Mouse (Mus musculus): ENCODE measurements around the gene Sat2. TPM values are rescaled to one million over a fixed set of nuclear protein-coding genes. Genes with fewer than 3 reads are reported as not detected.

The Sat2 gene
- polyA plus RNA-seq, 1 experiment from 2014 or later: 24.3 TPM

DNA sequence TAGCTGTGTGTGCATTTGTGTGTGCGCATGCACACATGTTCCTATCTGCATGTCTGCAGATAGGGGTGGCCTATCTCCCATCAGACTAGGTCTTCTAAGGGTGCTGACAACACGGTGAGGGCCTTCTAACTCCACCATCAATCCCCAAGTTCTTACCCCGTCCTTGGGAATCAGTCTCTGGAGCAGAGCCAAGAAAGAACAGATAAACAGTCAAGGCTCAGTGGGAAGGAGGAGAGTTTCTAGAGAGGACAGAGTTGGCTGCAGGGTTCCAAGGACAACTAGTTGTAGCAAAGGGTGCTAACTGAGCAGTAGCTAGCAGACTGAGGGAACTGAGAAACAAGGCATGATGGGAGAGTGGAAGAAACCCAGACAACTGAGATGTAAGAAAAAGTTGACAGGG is 20.1 kb upstream of the Sat2 start:
- Histone ChIP-seq H3K9ac (replicated peaks) (no peak overlapping the region), H3K36me3 (no peaks in the 10 kb centered on the region), H3K27me3 (peaks cover 27% of the 10 kb centered on the region), H3K27ac (no peak overlapping the region), H3K4me2 (no peak overlapping the region), H3K9me3 (no peaks in the 10 kb centered on the region), H3K4me1 (replicated peaks) (peaks cover 41% of the 10 kb centered on the region), H3K4me3 (replicated peaks) (no peak overlapping the region)
- ATAC-seq (ENCODE audit: insufficient number of reproducible peaks, insufficient read depth, low FRiP score, low TSS enrichment, low read depth): no peak
- whole genome bisulfite sequencing: 86% methylated on average over 3 of the region's 3 CpGs

DNA sequence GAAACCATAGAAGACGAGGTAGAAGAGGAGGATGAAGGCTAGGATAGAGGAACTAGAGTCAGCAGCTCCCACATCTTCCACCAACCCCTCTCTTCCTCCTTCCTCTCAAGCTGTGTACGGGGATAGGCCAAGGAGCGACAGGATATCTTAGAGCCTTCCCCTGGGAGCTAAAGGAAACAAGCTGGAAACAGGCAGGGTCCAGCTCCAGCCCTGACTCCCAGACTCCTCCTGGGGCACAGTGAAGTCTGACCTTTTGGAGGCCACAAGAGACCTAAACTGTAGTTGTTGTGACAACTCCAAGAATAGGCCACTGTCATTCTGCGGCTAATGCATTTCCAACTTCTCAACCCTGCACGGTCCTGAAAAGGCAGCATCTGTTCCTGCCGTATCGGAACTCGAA is 18.3 kb upstream of the Sat2 start:
- no peak overlapping the region for H3K9ac ChIP-seq (replicated peaks)
- no peak overlapping the region for H3K27ac ChIP-seq
- H3K4me3 ChIP-seq (replicated peaks): no peak overlapping the region
- no peaks in the 10 kb centered on the region for H3K9me3 ChIP-seq
- H3K27me3 ChIP-seq: peaks cover 27% of the 10 kb centered on the region
- ATAC-seq (ENCODE audit: insufficient number of reproducible peaks, insufficient read depth, low FRiP score, low TSS enrichment, low read depth): no peak
- 81% methylated on average over 8 of the region's 8 CpGs for WGBS
- no peak overlapping the region for H3K4me2 ChIP-seq
- peaks cover 41% of the 10 kb centered on the region for H3K4me1 ChIP-seq (replicated peaks)
- no peaks in the 10 kb centered on the region for H3K36me3 ChIP-seq

GRCm38 (mm10) chr11:69604347-69604746 is 17.5 kb upstream of the Sat2 start:
- H3K9me3 ChIP-seq: no peaks in the 10 kb centered on the region
- H3K4me3 ChIP-seq (replicated peaks): peak overlapping the region; percentile 57
- H3K9ac ChIP-seq (replicated peaks): peak overlapping the region; percentile 71; the same call in 1 of the 2 replicates
- H3K4me1 ChIP-seq (replicated peaks): peaks cover 39% of the 10 kb centered on the region
- peak overlapping the region; percentile 98 for H3K4me2 ChIP-seq
- WGBS: 59% methylated on average over 3 of the region's 3 CpGs
- H3K27me3 ChIP-seq: peaks cover 27% of the 10 kb centered on the region
- no peaks in the 10 kb centered on the region for H3K36me3 ChIP-seq
- no peak overlapping the region for H3K27ac ChIP-seq
- no peak for ATAC-seq (ENCODE audit: insufficient number of reproducible peaks, insufficient read depth, low FRiP score, low TSS enrichment, low read depth)

GRCm38 (mm10) chr11:69604795-69605664 is 16.8 kb upstream of the Sat2 start:
- WGBS: under 1% methylated on average over 73 of the region's 73 CpGs
- no peaks in the 10 kb centered on the region for H3K36me3 ChIP-seq
- no peaks in the 10 kb centered on the region for H3K9me3 ChIP-seq
- H3K4me2 ChIP-seq: peak overlapping the region; percentile 98
- peak overlapping the region; percentile 71 for H3K9ac ChIP-seq (replicated peaks)
- peak overlapping the region; percentile 57 for H3K4me3 ChIP-seq (replicated peaks)
- ATAC-seq (ENCODE audit: insufficient number of reproducible peaks, insufficient read depth, low FRiP score, low TSS enrichment, low read depth): 0 out of 2 replicates have a peak, but pooled peaks have one; percentile 13
- no peak overlapping the region for H3K27ac ChIP-seq
- H3K27me3 ChIP-seq: peaks cover 27% of the 10 kb centered on the region
- H3K4me1 ChIP-seq (replicated peaks): peaks cover 32% of the 10 kb centered on the region

DNA sequence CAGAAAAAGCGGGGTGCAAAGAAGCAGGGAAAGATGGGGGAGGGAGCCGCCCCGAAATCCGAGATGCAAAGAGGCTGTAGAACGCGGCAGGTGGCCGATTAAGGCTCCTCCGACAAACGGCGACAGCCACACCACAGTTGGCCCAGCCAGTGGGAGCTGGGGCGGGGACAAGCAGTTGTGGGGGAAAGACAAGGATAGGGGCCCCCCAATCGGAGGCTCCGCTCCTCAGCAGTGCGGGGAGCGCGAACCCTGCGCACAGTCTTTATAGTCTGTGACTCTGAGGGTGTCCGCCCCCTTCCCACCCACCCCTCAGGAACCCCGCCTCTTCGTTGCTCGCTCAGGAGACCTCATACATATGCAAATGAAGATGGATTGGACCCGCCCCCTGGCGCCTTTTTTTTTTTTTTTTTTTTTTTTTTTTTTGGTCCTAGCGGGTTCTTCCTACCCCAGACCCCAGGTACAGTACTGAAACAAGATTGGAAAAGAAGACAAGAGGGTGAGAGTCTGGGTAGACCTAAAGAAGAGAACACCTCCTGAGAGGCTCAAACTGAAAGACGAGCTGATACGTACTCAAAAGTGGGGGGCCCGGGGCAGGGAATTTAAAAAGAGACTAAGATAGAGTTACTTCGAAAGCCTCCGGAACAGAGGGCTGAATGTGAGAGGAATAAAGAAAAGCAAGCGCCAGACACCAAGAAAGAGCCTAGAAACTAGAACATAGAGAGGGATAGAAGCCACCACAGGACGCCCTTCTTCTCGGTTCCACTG is 15.9 kb upstream of the Sat2 start, which contains the start of gene Atp1b2:
Atp1b2 (minus strand) TSS at position 217 of the 765 bp plus-strand sequence.
- WGBS: 3% methylated on average over 32 of the region's 32 CpGs
- Histone ChIP-seq H3K27me3 (peaks cover 27% of the 10 kb centered on the region), H3K9ac (replicated peaks) (peak within 1 kb of the TSS; percentile 71), H3K9me3 (no peaks in the 10 kb centered on the region), H3K4me2 (peak within 1 kb of the TSS; percentile 98), H3K36me3 (no peaks in the 10 kb centered on the region), H3K4me3 (replicated peaks) (peak within 1 kb of the TSS; percentile 57), H3K27ac (peak within 1 kb of the TSS; percentile 35; the same call in 1 of the 2 replicates), H3K4me1 (replicated peaks) (peaks cover 23% of the 10 kb centered on the region)
- peak; percentile 89 for ATAC-seq (ENCODE audit: insufficient number of reproducible peaks, insufficient read depth, low FRiP score, low TSS enrichment, low read depth)

GRCm38 (mm10) chr11:69606491-69606795 is 15.4 kb upstream of the Sat2 start:
- H3K36me3 ChIP-seq: no peaks in the 10 kb centered on the region
- ATAC-seq (ENCODE audit: insufficient number of reproducible peaks, insufficient read depth, low FRiP score, low TSS enrichment, low read depth): no peak
- H3K9ac ChIP-seq (replicated peaks): no peak overlapping the region; the same call in 1 of the 2 replicates
- peak overlapping the region; percentile 35; the same call in 1 of the 2 replicates for H3K27ac ChIP-seq
- peak overlapping the region; percentile 57 for H3K4me3 ChIP-seq (replicated peaks)
- peaks cover 20% of the 10 kb centered on the region for H3K4me1 ChIP-seq (replicated peaks)
- H3K27me3 ChIP-seq: peaks cover 27% of the 10 kb centered on the region
- H3K4me2 ChIP-seq: peak overlapping the region; percentile 98
- 51% methylated on average over 2 of the region's 2 CpGs for WGBS
- no peaks in the 10 kb centered on the region for H3K9me3 ChIP-seq

DNA sequence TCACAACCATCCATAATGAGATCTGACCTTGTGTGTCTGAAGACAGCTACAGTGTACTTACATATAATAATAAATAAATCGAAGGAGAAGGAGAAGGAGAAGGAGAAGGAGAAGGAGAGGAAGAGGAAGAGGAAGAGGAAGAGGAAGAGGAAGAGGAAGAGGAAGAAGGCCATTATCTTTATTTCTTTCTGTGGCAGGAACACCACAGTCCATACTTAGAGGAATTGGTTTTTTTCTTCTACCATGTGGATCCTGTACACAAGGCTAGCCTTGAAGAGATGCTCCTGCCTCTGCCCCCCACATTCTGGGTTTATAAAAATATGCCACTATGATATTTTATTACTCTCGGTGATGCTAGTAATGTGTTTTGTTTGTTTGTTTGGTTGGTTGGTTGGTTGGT is 15.0 kb upstream of the Sat2 start:
- Histone ChIP-seq H3K4me1 (replicated peaks) (peaks cover 20% of the 10 kb centered on the region), H3K27ac (no peak overlapping the region), H3K9ac (replicated peaks) (no peak overlapping the region), H3K4me2 (no peak overlapping the region), H3K9me3 (no peaks in the 10 kb centered on the region), H3K4me3 (replicated peaks) (no peak overlapping the region), H3K27me3 (peaks cover 27% of the 10 kb centered on the region), H3K36me3 (no peaks in the 10 kb centered on the region)
- no peak for ATAC-seq (ENCODE audit: insufficient number of reproducible peaks, insufficient read depth, low FRiP score, low TSS enrichment, low read depth)
- 85% methylated on average over 2 of the region's 2 CpGs for WGBS

DNA sequence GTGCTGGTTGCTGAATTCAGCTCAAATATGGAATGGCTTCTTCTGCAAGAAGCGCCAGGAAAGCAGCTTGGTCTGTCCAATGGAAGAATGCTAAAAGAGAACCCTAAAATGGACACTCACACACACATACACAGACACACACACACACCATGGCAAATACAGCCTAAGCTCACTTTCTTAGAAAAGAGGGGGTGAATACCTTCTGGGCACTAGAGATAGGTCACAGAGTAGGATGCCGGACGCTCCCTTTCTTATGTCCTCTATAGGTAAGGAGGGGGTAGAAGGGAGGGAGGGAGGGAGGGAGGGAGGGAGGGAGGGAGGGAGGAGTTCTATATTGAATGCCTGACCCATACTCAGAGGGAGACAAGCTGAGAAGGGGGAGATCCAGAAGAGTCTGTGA is 13.3 kb upstream of the Sat2 start:
- 80% methylated on average over 3 of the region's 3 CpGs for WGBS
- Histone ChIP-seq H3K4me2 (no peak overlapping the region), H3K4me3 (replicated peaks) (no peak overlapping the region), H3K4me1 (replicated peaks) (peaks cover 21% of the 10 kb centered on the region), H3K9me3 (no peaks in the 10 kb centered on the region), H3K27ac (no peak overlapping the region), H3K36me3 (no peaks in the 10 kb centered on the region), H3K9ac (replicated peaks) (no peak overlapping the region), H3K27me3 (peaks cover 15% of the 10 kb centered on the region)
- ATAC-seq (ENCODE audit: insufficient number of reproducible peaks, insufficient read depth, low FRiP score, low TSS enrichment, low read depth): no peak

GRCm38 (mm10) chr11:69609416-69609815 is 12.4 kb upstream of the Sat2 start:
- Histone ChIP-seq H3K4me3 (replicated peaks) (no peak overlapping the region), H3K36me3 (no peaks in the 10 kb centered on the region), H3K27ac (no peak overlapping the region), H3K4me2 (no peak overlapping the region), H3K9me3 (no peaks in the 10 kb centered on the region), H3K27me3 (peaks cover 6% of the 10 kb centered on the region), H3K4me1 (replicated peaks) (peaks cover 19% of the 10 kb centered on the region), H3K9ac (replicated peaks) (no peak overlapping the region)
- ATAC-seq (ENCODE audit: insufficient number of reproducible peaks, insufficient read depth, low FRiP score, low TSS enrichment, low read depth): no peak
- 58% methylated on average over 7 of the region's 7 CpGs for WGBS

GRCm38 (mm10) chr11:69610899-69611298 is 10.9 kb upstream of the Sat2 start:
- Histone ChIP-seq H3K4me1 (replicated peaks) (peaks cover 9% of the 10 kb centered on the region; the same call in 1 of the 2 replicates), H3K36me3 (no peaks in the 10 kb centered on the region), H3K9ac (replicated peaks) (no peak overlapping the region), H3K27ac (no peak overlapping the region), H3K4me3 (replicated peaks) (no peak overlapping the region), H3K9me3 (no peaks in the 10 kb centered on the region), H3K27me3 (no peaks in the 10 kb centered on the region), H3K4me2 (no peak overlapping the region)
- no peak for ATAC-seq (ENCODE audit: insufficient number of reproducible peaks, insufficient read depth, low FRiP score, low TSS enrichment, low read depth)
- WGBS: 60% methylated on average over 4 of the region's 4 CpGs

- Histone ChIP-seq H3K4me1 (replicated peaks) (peaks cover 4% of the 10 kb centered on the region; the same call in 1 of the 2 replicates), H3K9me3 (no peaks in the 10 kb centered on the region), H3K27ac (0 out of 2 replicates have a peak overlapping the region, but pooled peaks have one; percentile 7), H3K4me3 (replicated peaks) (no peak overlapping the region), H3K4me2 (peak overlapping the region; percentile 35), H3K36me3 (no peaks in the 10 kb centered on the region), H3K9ac (replicated peaks) (no peak overlapping the region), H3K27me3 (0 out of 2 replicates have a peak, but pooled peaks cover 5% of the 10 kb centered on the region)
- ATAC-seq (ENCODE audit: insufficient number of reproducible peaks, insufficient read depth, low FRiP score, low TSS enrichment, low read depth): 0 out of 2 replicates have a peak, but pooled peaks have one; percentile 45
- 11% methylated on average over 19 of the region's 19 CpGs for WGBS
These were observed 8.1 kb upstream of the Sat2 start for GRCm38 (mm10) chr11:69613553-69614256.

Data from limb, embryonic 12.5 days (tissue).